Mouse (Mus musculus) midbrain, embryonic 12.5 days (tissue): ENCODE results near the gene 1700020D05Rik. TPM values are rescaled to one million over a fixed set of nuclear protein-coding genes. Genes with fewer than 3 reads are reported as not detected.
A peak's percentile ranks its signal among the peaks of the same experiment; 100 is the strongest.

Experiments used
- ATAC-seq: fragments of 200-750 bp; cut with Nextera tagmentation; 2 replicates; pipeline ENCODE4 v1.8.0; 2017; ENCODE audit warnings: low read depth, moderate TSS enrichment, moderate library complexity; ENCODE audit not compliant: low FRiP score
- H3K27ac ChIP-seq: fragments of 300-500 bp; sonication (generic); replicated peaks from 2 replicates; pipeline ENCODE4 v1.5.1; 2016; ENCODE audit warnings: mild to moderate bottlenecking
- H3K27me3 ChIP-seq: fragments of 300-500 bp; sonication (generic); 2 replicates; pipeline ENCODE4 v1.6.1; 2016; ENCODE audit warnings: mild to moderate bottlenecking
- H3K36me3 ChIP-seq: fragments of 300-500 bp; sonication (generic); 2 replicates; pipeline ENCODE4 v1.6.1; 2016
- H3K4me1 ChIP-seq: fragments of 300-500 bp; sonication (generic); 2 replicates; pipeline ENCODE4 v1.6.1; 2016
- H3K4me2 ChIP-seq: fragments of 300-500 bp; sonication (generic); replicated peaks from 2 replicates; pipeline ENCODE4 v1.6.1; 2016; ENCODE audit warnings: mild to moderate bottlenecking, moderate library complexity
- H3K4me3 ChIP-seq: fragments of 300-500 bp; sonication (generic); 2 replicates; pipeline ENCODE4 v1.5.1; 2016; ENCODE audit warnings: mild to moderate bottlenecking
- H3K9ac ChIP-seq: fragments of 300-500 bp; sonication (generic); replicated peaks from 2 replicates; pipeline ENCODE4 v1.6.1; 2016; ENCODE audit warnings: mild to moderate bottlenecking, moderate library complexity
- H3K9me3 ChIP-seq: fragments of 300-500 bp; sonication (generic); 2 replicates; pipeline ENCODE4 v1.6.1; 2016; ENCODE audit warnings: mild to moderate bottlenecking
- WGBS: fragments of 180-500 bp; shearing (Covaris S2); methylation state at CpG from one replicate; pipeline ENCODE4 v1.1.7; 2016; 5-methylcytosine and 5-hydroxymethylcytosine counted together
- polyA plus RNA-seq: library from polyadenylated mRNA; unstranded; fragments of >200 nt; fragmentation: Nextera tagmentation; extraction: Ambion mirVana; gene quantifications from 2 replicates; pipeline ENCODE4 v1.2.1, GENCODE M21; 2016

1700020D05Rik gene
- polyA plus RNA-seq, 1 experiment from 2014 or later, result not detected

- H3K9ac ChIP-seq, result no peak overlapping the region
- H3K4me2 ChIP-seq, result no peak overlapping the region
- no peak for ATAC-seq
- H3K4me3 ChIP-seq, result no peak overlapping the region
- 93% methylated on average over 19 of the region's 19 CpGs for WGBS
- no peak overlapping the region for H3K27ac ChIP-seq
- no peaks in the 10 kb centered on the region for H3K27me3 ChIP-seq
- peaks cover 63% of the 10 kb centered on the region for H3K36me3 ChIP-seq
- H3K9me3 ChIP-seq, result no peaks in the 10 kb centered on the region
- H3K4me1 ChIP-seq, result peaks cover 12% of the 10 kb centered on the region
Measured at GRCm38 (mm10) chr19:5483386-5484359, 19.9 kb downstream of the 1700020D05Rik start.

- Histone ChIP-seq H3K9me3 (no peaks in the 10 kb centered on the region), H3K27ac (no peak overlapping the region), H3K4me1 (no peaks in the 10 kb centered on the region), H3K27me3 (no peaks in the 10 kb centered on the region), H3K4me2 (no peak overlapping the region), H3K36me3 (peaks cover 67% of the 10 kb centered on the region), H3K4me3 (no peak overlapping the region), H3K9ac (no peak overlapping the region)
- 90% methylated on average over 10 of the region's 10 CpGs for WGBS
- ATAC-seq, result no peak
Measured at GRCm38 (mm10) chr19:5481398-5481797, 22.2 kb downstream of the 1700020D05Rik start.

- H3K36me3 ChIP-seq, result peaks cover 54% of the 10 kb centered on the region
- H3K9me3 ChIP-seq, result no peaks in the 10 kb centered on the region
- no peaks in the 10 kb centered on the region for H3K27me3 ChIP-seq
- H3K4me1 ChIP-seq, result peaks cover 10% of the 10 kb centered on the region
- H3K4me3 ChIP-seq, result no peak overlapping the region
- H3K9ac ChIP-seq, result no peak overlapping the region
- ATAC-seq, result no peak
- 93% methylated on average over 10 of the region's 10 CpGs for WGBS
- H3K4me2 ChIP-seq, result no peak overlapping the region
- H3K27ac ChIP-seq, result no peak overlapping the region
Measured at GRCm38 (mm10) chr19:5480016-5480415, 23.6 kb downstream of the 1700020D05Rik start.

GRCm38 (mm10) chr19:5477668-5478300 lies 25.8 kb downstream of the 1700020D05Rik start:
- H3K9me3 ChIP-seq, result no peaks in the 10 kb centered on the region
- H3K9ac ChIP-seq, result no peak overlapping the region
- 92% methylated on average over 18 of the region's 18 CpGs for WGBS
- no peak overlapping the region for H3K4me3 ChIP-seq
- H3K27me3 ChIP-seq, result no peaks in the 10 kb centered on the region
- H3K4me1 ChIP-seq, result peaks cover 25% of the 10 kb centered on the region
- H3K27ac ChIP-seq, result no peak overlapping the region
- peaks cover 32% of the 10 kb centered on the region for H3K36me3 ChIP-seq
- no peak overlapping the region for H3K4me2 ChIP-seq
- no peak for ATAC-seq

GRCm38 (mm10) chr19:5477004-5477667 lies 26.5 kb downstream of the 1700020D05Rik start:
- Histone ChIP-seq H3K27ac (no peak overlapping the region), H3K4me1 (peaks cover 25% of the 10 kb centered on the region), H3K9ac (no peak overlapping the region), H3K4me2 (no peak overlapping the region), H3K27me3 (no peaks in the 10 kb centered on the region), H3K4me3 (no peak overlapping the region), H3K9me3 (no peaks in the 10 kb centered on the region), H3K36me3 (peaks cover 26% of the 10 kb centered on the region)
- WGBS, result 87% methylated on average over 10 of the region's 10 CpGs
- ATAC-seq, result no peak

GRCm38 (mm10) chr19:5475069-5475714 lies 28.4 kb downstream of the 1700020D05Rik start:
- Histone ChIP-seq H3K27me3 (no peaks in the 10 kb centered on the region), H3K36me3 (peaks cover 12% of the 10 kb centered on the region), H3K4me3 (peak overlapping the region; percentile 63), H3K9me3 (no peaks in the 10 kb centered on the region), H3K27ac (peak overlapping the region; percentile 71), H3K9ac (peak overlapping the region; percentile 92), H3K4me1 (peaks cover 25% of the 10 kb centered on the region), H3K4me2 (peak overlapping the region; percentile 97)
- no peak for ATAC-seq
- 22% methylated on average over 13 of the region's 13 CpGs for whole genome bisulfite sequencing

- H3K36me3 ChIP-seq, result peaks cover 7% of the 10 kb centered on the region; the same call in 1 of the 2 replicates
- H3K9ac ChIP-seq, result peak overlapping the region; percentile 92
- WGBS, result under 1% methylated on average over 61 of the region's 68 CpGs
- H3K4me3 ChIP-seq, result peak overlapping the region; percentile 63
- peaks cover 25% of the 10 kb centered on the region for H3K4me1 ChIP-seq
- peak overlapping the region; percentile 97 for H3K4me2 ChIP-seq
- H3K27ac ChIP-seq, result peak overlapping the region; percentile 71
- H3K9me3 ChIP-seq, result no peaks in the 10 kb centered on the region
- ATAC-seq, result peak; percentile 71
- no peaks in the 10 kb centered on the region for H3K27me3 ChIP-seq
Measured at GRCm38 (mm10) chr19:5474281-5475068, 29.1 kb downstream of the 1700020D05Rik start.

GRCm38 (mm10) chr19:5473720-5474119 lies 29.9 kb downstream of the 1700020D05Rik start, which contains the start of gene Efemp2:
Gene Efemp2, plus strand, starts transcription at chr19:5473954.
- H3K4me2 ChIP-seq, result peak within 1 kb of the TSS; percentile 97
- peak; percentile 59 for ATAC-seq
- H3K27ac ChIP-seq, result peak within 1 kb of the TSS; percentile 71
- H3K4me1 ChIP-seq, result peaks cover 25% of the 10 kb centered on the region
- H3K27me3 ChIP-seq, result no peaks in the 10 kb centered on the region
- H3K9ac ChIP-seq, result peak within 1 kb of the TSS; percentile 92
- peak within 1 kb of the TSS; percentile 63 for H3K4me3 ChIP-seq
- no peaks in the 10 kb centered on the region for H3K9me3 ChIP-seq
- under 1% methylated on average over 22 of the region's 22 CpGs for WGBS
- peaks cover 6% of the 10 kb centered on the region; the same call in 1 of the 2 replicates for H3K36me3 ChIP-seq

- 82% methylated on average over 3 of the region's 3 CpGs for WGBS
- ATAC-seq, result no peak
- peaks cover 25% of the 10 kb centered on the region for H3K4me1 ChIP-seq
- no peak overlapping the region for H3K4me2 ChIP-seq
- no peak overlapping the region for H3K9ac ChIP-seq
- H3K36me3 ChIP-seq, result peaks cover 3% of the 10 kb centered on the region; the same call in 1 of the 2 replicates
- H3K27ac ChIP-seq, result no peak overlapping the region
- no peaks in the 10 kb centered on the region for H3K9me3 ChIP-seq
- no peaks in the 10 kb centered on the region for H3K27me3 ChIP-seq
- no peak overlapping the region for H3K4me3 ChIP-seq
Measured at GRCm38 (mm10) chr19:5472857-5473256, 30.7 kb downstream of the 1700020D05Rik start.

GRCm38 (mm10) chr19:5471846-5472245 lies 31.7 kb downstream of the 1700020D05Rik start:
- Histone ChIP-seq H3K27me3 (no peaks in the 10 kb centered on the region), H3K36me3 (peaks cover 10% of the 10 kb centered on the region), H3K4me1 (peaks cover 25% of the 10 kb centered on the region), H3K9me3 (no peaks in the 10 kb centered on the region), H3K4me3 (no peak overlapping the region), H3K4me2 (no peak overlapping the region), H3K27ac (no peak overlapping the region; the same call in 1 of the 2 replicates), H3K9ac (no peak overlapping the region)
- 49% methylated on average over 5 of the region's 5 CpGs for WGBS
- ATAC-seq, result no peak

- H3K4me1 ChIP-seq, result peaks cover 10% of the 10 kb centered on the region
- no peak within 1 kb of the TSS for H3K4me2 ChIP-seq
- no peak within 1 kb of the TSS for H3K27ac ChIP-seq
- no peak within 1 kb of the TSS for H3K9ac ChIP-seq
- no peaks in the 10 kb centered on the region for H3K27me3 ChIP-seq
- peaks cover 35% of the 10 kb centered on the region for H3K36me3 ChIP-seq
- 59% methylated on average over 5 of the region's 5 CpGs for WGBS
- H3K9me3 ChIP-seq, result no peaks in the 10 kb centered on the region
- H3K4me3 ChIP-seq, result no peak within 1 kb of the TSS
- no peak for ATAC-seq
Measured at GRCm38 (mm10) chr19:5468374-5468773, 35.2 kb downstream of the 1700020D05Rik start, which contains the start of gene Ctsw. Gene Ctsw, minus strand, starts transcription at chr19:5468507.
